Mouse (Mus musculus) ES-E14 (cell line): ENCODE data around the gene Slc5a1.

ENCODE experiments used
- CHD2 ChIP-seq: IDR thresholded peaks from 2 replicates; pipeline ENCODE4 v1.6.1; 2014; ENCODE audit warnings: mild to moderate bottlenecking, low read depth, low read length, inconsistent platforms
- HCFC1 ChIP-seq: IDR thresholded peaks from 2 replicates; pipeline ENCODE4 v1.6.1; 2012; ENCODE audit warnings: low read length, inconsistent platforms, borderline replicate concordance; ENCODE audit not compliant: insufficient read depth
- MAFK ChIP-seq: IDR thresholded peaks from 2 replicates; pipeline ENCODE4 v1.6.1; 2014; ENCODE audit warnings: mild to moderate bottlenecking, low read depth, low read length, inconsistent platforms; ENCODE audit not compliant: insufficient read depth
- ZC3H11A ChIP-seq: IDR thresholded peaks from 2 replicates; pipeline ENCODE4 v1.6.1; 2012; ENCODE audit warnings: low read depth, mild to moderate bottlenecking, inconsistent platforms, low read length, borderline replicate concordance

GRCm38 (mm10) chr5:33193567-33193966 is 89.5 kb downstream of the Slc5a1 start:
- TF ChIP-seq HCFC1 (no peak), MAFK (no peak), ZC3H11A (no peak), CHD2 (no peak)
